Mouse (Mus musculus) adrenal gland, postnatal 36 days (tissue): ENCODE results near the gene Plac1. TPM values are rescaled to one million over a fixed set of nuclear protein-coding genes. Genes with fewer than 3 reads are reported as not detected.
A peak's percentile ranks its signal among the peaks of the same experiment; 100 is the strongest.

Source experiments
- DNase-seq, 2 experiments: peaks; one replicate each; pipeline ENCODE4 v3.0.0; 2021; ENCODE audit warnings: mixed read lengths in 1 of 2
- total RNA-seq, 2 experiments: library from RNA; stranded (reverse); gene quantifications; 2 replicates each; pipeline ENCODE4 v1.2.3; 2021

The Plac1 gene
- total RNA-seq, 2 experiments from 2014 or later, result not detected

DNA sequence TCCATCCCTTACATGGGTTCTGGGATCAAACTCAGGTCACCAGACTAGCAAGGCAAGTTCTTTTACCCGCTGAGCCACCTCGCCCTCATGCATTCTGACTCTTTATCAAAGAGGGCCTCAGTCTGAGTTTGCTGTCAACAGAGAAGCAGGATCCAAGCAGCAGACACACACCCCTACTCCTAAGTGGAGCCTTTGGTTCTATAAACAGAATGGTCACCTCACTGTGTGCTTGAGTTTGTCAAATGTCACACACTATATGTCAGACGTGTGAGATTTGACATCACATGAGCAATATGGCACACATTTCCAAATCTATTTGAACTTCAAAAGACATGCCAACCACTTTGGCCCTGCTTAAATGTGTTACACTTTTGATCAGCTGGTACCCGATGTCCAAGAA lies 42.2 kb downstream of the Plac1 start:
- DNase-seq, result no peak

DNA sequence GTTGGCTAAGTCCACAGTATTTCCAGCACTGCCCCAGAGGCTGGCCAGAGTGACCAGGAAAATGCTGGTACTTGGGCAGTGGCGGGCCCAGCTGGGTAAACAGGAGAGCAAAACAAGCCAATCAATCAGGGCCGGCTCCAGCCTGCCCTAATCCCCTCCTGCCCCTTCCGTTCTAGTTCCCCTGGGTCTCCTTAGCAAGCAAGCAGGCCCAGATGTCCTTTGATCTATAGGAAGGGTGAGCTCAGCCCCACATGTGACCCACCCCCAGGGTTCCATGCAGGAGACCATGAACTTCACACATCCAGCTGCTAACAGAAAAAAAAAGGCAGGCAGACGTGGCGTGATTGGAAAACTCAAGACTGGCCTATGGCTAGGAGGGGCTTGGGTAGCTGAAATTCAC lies 43.5 kb downstream of the Plac1 start:
- no peak for DNase-seq

DNA sequence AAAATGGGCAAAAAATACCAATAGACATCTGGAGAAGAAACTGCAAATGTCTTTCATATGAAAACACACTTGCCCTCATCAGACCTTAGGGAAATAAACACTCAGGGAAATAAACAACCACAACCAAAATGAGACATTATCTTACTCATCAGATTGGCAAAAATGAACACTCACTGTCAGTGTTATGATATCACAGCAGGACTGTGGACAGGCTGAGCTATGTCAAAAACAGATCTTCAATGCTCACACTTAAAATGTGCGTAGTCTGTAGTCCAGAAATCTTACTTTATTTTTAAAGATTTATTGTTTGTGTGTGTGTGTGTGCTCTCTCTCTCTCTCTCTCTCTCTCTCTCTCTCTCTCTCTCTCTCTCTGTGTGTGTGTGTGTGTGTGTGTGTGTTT lies 51.2 kb downstream of the Plac1 start:
- no peak for DNase-seq

DNA sequence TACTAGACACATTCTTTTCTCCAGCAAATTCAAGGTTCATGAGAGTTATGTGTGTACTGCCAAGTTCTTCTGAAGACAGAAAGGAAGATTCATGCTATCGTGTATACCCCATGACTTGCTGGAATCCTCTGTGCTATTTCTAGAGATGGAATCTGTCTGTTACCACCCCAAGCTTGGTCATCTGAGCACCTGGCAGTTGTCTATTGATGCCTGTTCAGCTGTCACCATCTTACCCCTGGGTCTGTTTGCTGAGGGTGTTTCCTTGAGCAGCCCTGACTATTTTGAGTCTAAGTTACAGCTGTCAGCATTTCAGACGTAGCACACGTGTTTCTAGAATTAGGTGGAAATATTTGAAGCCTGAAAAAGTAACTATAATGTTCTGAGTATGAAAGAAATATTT lies 60.1 kb downstream of the Plac1 start:
- DNase-seq, result no peak

DNA sequence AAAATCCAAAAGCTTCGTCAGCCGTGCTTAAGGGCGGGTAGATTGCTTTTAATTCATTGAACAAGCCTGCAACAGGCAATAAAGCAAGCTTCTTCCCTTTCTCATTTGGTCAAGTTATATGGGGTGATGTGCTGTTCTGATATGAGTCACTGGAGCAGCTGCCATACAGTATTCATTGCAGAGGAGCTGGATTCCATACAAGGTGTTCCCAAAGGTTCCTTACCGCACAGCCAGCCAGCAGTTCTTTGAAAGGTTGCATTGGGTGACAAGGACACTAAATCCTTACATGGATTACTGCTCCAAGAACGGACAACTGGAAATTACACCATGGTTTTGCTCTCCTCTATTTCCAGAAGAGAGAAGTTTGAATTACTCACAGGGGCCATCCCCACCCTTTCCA lies 63.6 kb downstream of the Plac1 start:
- no peak for DNase-seq

DNA sequence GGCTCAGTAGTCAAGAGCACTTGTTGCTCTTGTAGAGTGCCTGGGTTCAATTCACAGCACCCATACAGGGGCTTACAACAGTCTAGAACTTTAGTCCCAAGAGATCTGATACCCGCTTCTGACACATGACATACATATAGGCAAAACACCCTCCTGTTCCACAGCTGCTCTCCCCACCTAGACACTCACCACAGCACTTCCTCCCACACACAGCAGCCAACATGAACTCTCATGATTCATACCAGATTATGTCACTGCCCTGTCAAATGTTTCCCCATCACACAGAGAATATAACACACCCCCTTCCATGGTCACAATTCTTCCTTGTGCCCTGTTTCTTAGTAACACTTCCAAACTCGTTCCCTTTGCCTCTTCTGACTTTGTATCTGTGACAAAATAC lies 71.3 kb downstream of the Plac1 start:
- DNase-seq, result no peak

DNA sequence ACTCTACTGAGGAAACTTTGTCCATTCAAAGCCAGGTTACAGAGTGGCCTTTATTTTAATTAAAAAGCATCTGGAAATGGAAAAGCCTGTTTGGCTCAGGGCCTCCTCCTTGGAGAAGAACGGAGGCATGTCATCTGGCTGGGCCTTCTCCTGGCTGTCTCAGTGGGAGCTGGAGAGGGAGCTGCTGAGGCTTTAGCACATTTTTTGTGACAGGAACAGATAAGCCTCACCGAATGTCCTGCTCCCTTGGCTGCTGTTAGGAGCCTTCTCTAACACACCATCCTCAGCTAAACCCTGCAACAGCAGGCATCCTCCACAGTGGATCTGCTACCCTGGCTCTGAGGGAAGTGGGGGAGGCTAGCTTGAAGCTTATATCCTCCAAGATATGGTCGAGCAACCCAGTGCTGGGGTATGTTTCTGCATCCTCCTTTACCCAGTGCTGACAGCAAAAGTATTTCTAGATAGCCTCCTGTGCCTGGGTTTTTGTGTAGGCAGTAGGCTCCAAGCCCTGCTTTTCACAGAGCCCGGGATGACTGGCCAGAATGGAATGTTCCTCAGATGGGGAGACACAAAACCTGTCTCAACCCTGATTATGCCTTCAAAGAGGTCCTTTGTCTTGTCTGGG lies 72.9 kb downstream of the Plac1 start:
- no peak for DNase-seq

DNA sequence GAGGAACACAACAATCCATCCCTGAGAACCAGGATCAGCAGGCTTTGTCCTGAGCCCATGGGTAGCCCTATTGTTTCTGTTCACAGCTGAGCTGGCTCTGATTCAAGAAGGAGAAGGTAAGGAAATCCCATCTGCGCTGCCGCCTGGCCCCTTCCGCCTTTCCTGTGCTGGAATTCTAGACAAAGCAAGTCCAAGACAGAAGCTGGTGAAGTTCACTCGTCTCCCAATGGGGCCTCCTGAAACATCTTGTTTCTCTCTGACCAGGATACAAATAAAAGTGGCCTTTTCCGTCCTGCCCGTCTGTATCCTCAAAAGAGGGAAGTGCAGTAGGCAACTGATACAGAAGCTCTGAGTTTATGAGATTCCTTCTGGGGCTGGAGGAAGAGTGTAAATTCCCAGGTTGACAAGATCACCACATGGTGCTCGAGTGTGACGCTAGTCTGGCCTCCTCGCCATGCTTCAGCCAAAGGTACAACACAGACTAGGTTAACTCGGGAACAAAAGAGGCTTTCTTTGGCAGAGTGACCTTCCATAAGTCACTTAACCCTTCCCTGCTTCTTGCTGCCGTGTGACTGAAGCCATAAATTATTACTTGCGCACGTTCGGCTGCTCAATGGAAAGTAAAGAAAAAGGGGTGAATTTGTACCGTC lies 73.5 kb downstream of the Plac1 start:
- peak in 1 of 2 experiments; percentile 10 for DNase-seq

DNA sequence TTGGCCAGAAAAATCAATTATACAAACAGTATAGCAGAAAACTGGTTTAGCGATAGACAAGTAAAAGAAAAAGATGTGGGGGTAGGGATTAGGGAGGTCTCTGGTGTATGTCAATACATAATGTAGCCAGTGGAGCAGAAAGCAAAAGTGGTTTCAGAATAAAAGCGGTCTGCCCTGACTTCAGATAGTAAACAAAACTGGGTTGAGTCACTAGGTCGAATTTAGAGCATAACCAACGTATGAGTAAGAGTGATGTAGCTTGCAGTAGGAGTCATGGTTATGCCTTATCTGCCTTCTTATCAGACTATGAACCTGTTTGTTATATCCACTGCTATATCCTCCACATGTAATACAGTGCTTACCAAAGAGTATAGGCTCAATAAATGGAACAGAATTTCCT lies 77.3 kb downstream of the Plac1 start:
- no peak for DNase-seq

DNA sequence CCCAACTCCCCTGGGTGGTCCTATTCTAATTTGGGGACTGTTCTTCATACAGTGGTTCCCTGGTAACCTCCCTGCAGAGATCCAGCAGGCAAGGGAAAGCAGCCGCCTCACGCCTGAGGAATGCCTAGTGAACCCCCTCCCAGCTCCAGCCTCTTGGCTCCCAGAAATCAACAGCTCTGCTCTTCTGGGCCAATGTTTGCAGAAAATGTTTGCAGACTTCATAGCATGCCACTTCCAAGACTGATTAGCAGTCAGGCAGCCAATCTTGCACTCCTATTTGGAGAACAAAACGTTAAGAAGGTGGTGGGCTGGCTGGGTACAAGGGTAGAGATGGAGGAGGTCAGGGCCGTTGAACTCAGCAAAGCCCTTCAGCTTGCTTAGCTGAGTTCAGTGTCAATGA lies 78.3 kb downstream of the Plac1 start:
- DNase-seq, result no peak

DNA sequence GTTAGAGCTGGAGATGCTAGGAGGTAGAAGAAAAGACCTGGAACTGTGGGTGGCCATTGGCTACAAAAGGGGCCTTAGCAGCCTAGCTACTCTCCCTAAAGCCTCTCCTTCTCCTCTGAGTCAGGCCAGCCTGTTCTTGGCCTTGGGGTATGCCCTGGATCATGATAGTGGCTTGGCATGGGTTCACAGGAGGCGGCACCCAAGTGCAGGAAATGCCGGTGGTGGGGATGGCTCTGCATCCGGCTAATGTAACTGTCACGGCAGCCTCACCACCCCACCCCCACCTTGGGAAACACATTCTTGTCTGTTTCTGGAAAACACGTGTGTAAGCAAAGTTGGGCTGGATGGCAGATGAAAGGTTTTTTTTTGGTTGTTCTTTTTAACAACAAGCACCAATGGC lies 78.8 kb downstream of the Plac1 start:
- peak; percentile 72 to 75 for DNase-seq

DNA sequence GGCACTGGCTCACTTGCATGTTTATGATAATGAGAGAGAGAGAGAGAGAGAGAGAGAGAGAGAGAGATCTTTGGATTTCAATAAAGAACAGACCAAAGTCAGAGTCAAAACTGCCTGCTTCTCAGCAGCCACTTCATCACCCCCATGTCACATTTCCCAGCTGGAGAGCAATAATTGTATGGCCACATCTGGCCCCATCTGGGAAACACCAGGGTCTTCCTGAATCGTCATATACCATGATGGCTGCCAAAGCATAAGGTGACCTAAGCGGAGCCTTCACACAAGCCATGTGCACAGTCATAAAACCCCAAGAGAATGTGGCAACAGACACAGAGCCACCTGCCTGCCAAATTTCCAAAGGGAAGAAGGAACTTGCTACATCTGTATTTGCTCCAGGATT lies 91.9 kb downstream of the Plac1 start:
- no peak for DNase-seq

DNA sequence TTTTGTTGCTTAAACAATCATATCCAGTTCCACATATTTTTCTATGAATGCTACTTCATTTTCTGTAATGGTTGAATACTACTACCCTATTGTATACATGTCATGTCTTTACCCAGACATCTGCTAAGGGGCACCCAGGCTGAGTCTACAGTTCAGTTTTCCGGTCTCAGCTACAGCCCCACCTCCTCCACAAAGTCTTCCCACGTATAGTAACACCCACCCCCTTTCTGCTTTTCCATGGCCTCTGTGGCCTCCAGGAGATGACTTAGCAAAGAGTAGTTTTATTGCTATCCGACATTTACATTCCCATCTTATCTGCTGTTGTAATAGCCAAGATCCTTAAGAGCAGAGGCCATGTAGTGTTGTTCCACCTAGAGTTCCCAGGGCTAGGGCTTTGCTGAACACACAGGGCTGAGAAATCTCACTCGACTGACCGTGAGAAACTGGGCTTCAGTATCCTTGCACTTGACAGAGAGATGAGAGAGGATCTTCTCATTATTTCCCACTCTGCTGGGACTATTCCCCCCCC lies 93.5 kb downstream of the Plac1 start:
- DNase-seq, result no peak

DNA sequence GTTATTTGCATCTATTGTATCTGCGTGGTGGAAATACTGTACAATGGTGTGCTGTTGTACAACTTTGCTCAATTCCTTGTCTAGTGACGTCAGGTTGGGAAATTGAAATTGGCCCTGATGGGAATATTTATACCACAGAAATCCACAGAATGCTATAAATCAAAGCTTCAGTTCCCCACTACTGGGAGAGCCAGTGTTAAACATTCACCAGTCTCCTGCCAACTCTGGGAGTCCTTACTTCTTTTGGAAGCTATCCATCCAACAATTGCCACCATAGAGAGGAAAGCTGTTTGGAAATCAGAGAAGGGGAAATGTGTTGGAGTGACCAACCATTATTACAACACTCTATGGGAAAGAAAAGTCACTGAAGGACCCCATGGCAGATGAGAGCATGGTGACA lies 100.3 kb downstream of the Plac1 start:
- DNase-seq, result no peak

DNA sequence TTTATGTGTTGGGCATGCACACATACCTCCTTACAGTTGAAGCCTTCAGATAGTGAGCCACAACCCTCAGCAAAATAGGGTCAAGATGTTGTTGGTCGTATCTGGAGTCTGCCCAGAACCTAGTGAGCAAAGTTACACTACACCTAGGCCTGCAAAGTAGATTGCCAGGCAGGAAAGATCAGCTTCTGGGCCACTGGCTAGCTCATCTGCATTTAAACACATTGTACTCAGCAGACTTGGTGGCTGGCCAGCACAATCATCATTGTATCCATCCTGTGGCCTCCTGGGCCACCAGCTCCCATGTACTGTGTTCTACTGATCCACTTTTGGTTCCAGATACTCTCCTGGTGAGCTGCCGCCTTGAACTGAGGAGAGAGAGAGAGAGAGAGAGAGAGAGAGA lies 102.8 kb downstream of the Plac1 start:
- no peak for DNase-seq

DNA sequence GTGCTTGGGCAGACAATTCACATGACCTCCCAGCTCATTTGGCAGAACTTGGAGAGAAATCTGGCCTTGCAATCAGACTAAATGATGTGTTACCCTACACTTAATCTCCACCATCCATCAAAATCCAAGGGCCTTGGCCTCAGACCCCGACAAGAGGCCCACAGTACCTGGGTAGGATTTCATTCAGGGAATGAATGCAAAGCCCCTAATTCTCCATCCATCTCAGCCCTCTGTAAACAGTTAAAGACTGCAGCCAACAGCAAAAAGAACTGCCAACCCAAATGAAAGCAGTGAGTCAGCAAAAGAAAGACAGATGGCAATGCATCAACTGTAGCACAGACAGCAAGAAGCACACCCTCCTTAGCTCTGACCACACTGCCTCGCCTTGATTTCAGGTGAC lies 110.4 kb downstream of the Plac1 start:
- no peak for DNase-seq

DNA sequence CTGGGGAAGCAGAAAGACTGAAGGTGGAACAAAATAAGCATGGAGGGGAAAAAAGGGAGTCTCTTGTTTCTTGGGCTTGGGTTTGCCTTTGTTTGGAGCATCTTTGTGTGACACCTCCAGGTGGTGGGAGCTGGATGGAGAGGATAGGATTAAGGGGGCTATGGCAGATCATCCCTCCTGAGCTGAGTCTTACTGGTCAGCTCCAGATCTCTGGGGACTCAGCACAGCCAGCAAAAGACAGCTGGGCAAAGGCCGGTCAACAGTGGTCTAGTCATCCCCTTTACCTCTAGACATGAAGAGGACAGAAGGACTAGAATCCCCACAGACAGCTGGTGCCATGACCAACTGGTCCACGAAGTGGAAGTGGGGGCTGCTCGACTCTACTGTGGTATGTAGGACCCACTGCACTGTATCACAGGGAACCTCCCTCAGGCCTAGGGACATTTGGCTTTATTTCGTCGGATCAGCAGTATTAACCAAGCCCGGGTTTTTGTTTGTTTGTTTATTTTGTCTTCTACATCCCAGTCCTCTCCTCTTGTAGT lies 113.3 kb downstream of the Plac1 start:
- no peak for DNase-seq

DNA sequence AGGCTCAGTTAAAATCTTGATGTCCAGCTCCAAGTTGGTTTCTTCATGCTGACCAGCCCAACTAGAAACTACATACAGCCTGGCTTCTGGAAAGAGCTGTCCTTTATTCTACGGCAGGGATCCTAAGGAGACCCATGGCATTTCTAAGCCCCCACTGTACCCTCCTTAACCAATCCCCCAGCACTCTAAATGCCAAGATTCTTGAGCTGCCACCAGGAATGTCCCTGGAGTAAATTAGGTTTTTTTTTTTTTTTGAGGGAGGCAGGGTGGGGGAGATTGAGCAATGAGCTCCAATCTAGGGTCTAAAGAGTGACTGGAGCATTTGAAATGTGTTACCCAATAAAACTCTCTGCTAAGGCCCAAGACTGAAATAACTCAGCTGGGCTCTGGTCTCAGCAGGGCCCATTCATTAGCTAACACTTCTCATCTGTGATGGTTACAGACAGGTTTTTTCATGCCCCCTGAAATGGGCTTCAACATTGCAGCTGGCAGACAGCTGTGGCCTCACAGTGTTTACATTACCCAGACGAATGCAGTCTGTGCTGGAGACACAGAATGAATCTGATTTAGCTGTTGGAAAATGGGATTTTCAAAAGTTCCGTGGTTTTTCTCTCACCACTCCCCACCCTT lies 114.0 kb downstream of the Plac1 start:
- DNase-seq, result no peak

DNA sequence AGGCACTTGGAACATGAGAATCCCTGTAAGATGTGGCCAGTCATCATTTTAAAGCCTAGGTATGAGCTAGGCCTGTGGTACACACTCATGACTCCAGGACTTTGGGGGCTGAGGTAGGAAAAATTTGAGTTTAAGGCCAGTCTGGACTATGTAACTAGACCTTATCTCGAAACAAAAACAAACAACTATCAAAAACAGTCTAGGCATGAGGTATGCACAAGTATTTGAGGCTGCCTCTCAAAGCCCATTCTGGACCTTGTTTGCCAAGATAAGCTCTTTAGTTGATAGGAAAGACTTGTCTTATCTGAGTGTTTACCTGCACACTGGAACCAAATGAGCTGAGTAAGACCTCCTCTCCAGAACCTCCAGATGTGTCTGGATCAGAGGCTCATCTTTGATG lies 116.3 kb downstream of the Plac1 start:
- no peak for DNase-seq

DNA sequence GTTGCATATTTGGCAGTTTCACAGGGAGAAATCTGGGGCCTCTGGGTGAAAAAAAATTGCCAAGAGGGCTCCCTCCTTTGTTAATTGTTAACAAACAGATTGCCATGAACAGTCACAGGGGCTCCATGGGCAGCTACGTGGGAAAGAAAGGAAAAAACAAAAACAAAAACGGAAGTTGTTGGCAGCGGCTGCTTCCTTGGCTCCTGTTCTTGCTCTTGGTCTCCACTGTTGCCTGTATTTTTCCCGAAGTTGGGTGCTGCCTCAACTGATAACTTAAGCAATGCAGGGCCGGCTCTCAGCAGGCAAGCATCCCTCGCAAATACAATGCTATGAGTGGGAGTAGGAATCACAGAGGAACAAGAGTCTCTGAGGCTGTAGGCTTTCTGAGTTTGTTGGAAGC lies 121.3 kb downstream of the Plac1 start:
- no peak for DNase-seq

DNA sequence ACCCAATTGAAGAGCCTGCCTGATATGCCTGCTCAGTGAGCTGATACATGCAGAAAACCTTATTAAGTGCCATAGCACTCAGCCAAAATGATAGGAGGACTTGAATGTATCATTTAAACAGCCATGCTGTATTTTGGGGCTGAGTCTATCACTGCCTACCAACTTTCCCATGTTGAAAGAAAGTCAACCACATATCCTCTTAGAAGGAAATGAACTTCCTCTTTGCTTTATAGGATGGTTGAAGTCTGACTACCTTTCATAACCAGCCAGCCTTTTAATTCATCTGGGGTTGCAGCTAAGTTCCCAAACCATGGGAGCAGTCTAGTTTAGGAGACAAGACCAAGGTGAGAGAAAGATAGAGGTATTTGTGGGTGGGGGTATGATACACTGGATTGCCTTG lies 121.9 kb downstream of the Plac1 start:
- DNase-seq, result no peak

DNA sequence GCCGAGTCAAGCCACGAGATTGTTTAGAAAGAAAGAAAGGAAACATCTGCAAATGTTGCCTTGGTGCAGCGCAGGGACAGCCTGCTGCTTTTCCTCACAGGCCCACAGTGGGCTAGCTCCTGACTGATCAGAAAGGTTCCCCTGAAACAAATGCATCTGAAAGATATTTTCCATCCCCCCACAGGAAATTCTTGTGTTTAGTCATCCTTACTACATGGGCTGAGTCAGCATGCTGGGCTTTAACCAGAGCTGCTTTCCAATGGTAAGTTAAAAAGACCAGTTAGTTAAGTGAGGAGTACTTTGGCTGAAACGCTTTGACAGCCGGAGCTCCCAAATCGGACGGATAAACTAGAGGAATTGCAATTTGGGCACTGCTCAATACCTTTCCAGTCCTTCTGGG lies 124.9 kb downstream of the Plac1 start:
- DNase-seq, result no peak

DNA sequence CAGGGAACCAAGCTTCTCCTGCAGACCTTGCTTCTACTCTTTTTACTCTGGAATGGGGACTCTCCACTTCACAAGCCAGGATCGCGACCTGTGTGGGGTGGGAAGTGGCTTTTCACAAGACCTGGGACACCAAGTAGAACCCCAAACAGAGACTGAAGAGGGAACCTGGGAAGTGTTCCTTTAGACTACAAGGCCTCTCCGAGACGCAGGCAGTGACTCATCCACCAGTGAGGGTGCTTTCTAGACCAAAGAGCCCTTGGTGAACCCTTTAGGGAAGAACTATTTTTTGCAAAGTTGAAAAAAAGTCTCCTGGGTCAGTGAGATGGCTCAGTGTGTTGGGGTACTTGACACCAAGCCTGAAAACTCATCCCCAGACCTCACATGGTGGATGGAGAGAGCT lies 129.8 kb downstream of the Plac1 start:
- no peak for DNase-seq

DNA sequence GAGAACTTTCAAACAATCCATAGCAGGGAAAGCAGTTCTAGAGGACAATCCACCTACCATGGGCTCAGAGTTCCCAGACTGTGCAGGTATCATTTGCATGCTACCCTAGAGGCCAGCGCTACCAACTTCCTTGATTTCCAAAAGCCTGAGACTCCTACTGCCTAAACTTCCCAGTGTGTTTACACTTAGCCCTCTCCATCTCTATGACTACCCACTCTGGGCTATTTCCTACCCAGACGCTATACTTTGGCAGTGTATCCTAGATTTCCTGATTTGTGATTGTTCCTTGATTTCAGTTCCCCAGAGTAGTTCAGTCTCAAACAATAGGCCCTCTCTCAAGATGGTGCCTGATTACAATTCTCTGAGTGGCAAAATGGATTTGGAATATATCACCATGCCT lies 132.8 kb downstream of the Plac1 start:
- DNase-seq, result no peak
